Mouse (Mus musculus) left cerebral cortex, adult 18-20 months (tissue): ENCODE results near the gene Pum3. TPM values are rescaled to one million over a fixed set of nuclear protein-coding genes. Genes with fewer than 3 reads are reported as not detected.
A peak's percentile ranks its signal among the peaks of the same experiment; 100 is the strongest.

Experiments
- DNase-seq, 2 experiments: peaks; one replicate each; pipeline ENCODE4 v3.0.0; 2021 to 2022; ENCODE audit warnings: low spot score in 2 of 2, mixed read lengths in 1 of 2
- long read RNA-seq, 2 experiments: library from polyadenylated mRNA; stranded (forward); transcript quantifications; one replicate each; pipeline ENCODE4 v2.0.0; 2021
- total RNA-seq, 2 experiments: library from RNA; stranded (reverse); gene quantifications; 2 replicates each; pipeline ENCODE4 v1.2.3; 2021

Gene Pum3
- 10 to 100 TPM; 41.9 to 42.4 TPM for total RNA-seq
- long read RNA-seq, experiment 1, transcript Pum3-201 (18 exons, 3,471 nt): major isoform, 47 of 65 reads
- long read RNA-seq, experiment 1, partial matches to known transcripts: 10 of 65 reads
- long read RNA-seq, experiment 1, other reads (novel, unspliced or antisense): 8 of 65 reads
- long read RNA-seq, experiment 2, transcript Pum3-201 (18 exons, 3,471 nt): major isoform, 31 of 42 reads
- long read RNA-seq, experiment 2, partial matches to known transcripts: 5 of 42 reads
- long read RNA-seq, experiment 2, other reads (novel, unspliced or antisense): 6 of 42 reads

GRCm38 (mm10) chr19:27429745-27430251 lies at the start of gene Pum3:
Pum3 (minus strand) TSS chr19:27429825.
- DNase-seq: peak; percentile 99

GRCm38 (mm10) chr19:27466691-27467090 lies 37.1 kb upstream of the Pum3 start:
- DNase-seq: no peak

GRCm38 (mm10) chr19:27462656-27463055 lies 33.0 kb upstream of the Pum3 start:
- no peak for DNase-seq

GRCm38 (mm10) chr19:27450458-27450857 lies 20.8 kb upstream of the Pum3 start:
- peak; percentile 77 to 85 for DNase-seq

GRCm38 (mm10) chr19:27447515-27447914 lies 17.9 kb upstream of the Pum3 start:
- DNase-seq: peak in 1 of 2 experiments; percentile 56

GRCm38 (mm10) chr19:27441106-27441505 lies 11.5 kb upstream of the Pum3 start:
- DNase-seq: no peak

- DNase-seq: no peak
These were observed 8.5 kb upstream of the Pum3 start for GRCm38 (mm10) chr19:27437982-27438652.

GRCm38 (mm10) chr19:27430406-27430805 lies 781 bp upstream of the Pum3 start:
- DNase-seq: peak in 1 of 2 experiments; percentile 29

GRCm38 (mm10) chr19:27429281-27429680 lies 344 bp downstream of the Pum3 start:
- DNase-seq: no peak

GRCm38 (mm10) chr19:27427865-27428264 lies 1.8 kb downstream of the Pum3 start:
- no peak for DNase-seq

GRCm38 (mm10) chr19:27426451-27426850 lies 3.2 kb downstream of the Pum3 start:
- DNase-seq: no peak

GRCm38 (mm10) chr19:27425656-27426055 lies 4.0 kb downstream of the Pum3 start:
- peak; percentile 47 to 58 for DNase-seq

- no peak for DNase-seq
These were observed 12.2 kb downstream of the Pum3 start for GRCm38 (mm10) chr19:27417375-27417774.

GRCm38 (mm10) chr19:27416569-27416968 lies 13.1 kb downstream of the Pum3 start:
- DNase-seq: peak; percentile 27 to 39

GRCm38 (mm10) chr19:27411340-27411739 lies 18.3 kb downstream of the Pum3 start:
- DNase-seq: no peak

- no peak for DNase-seq
These were observed 18.9 kb downstream of the Pum3 start for GRCm38 (mm10) chr19:27410751-27411150.

- no peak for DNase-seq
These were observed 19.8 kb downstream of the Pum3 start for GRCm38 (mm10) chr19:27409782-27410181.

- DNase-seq: no peak
These were observed 20.4 kb downstream of the Pum3 start for GRCm38 (mm10) chr19:27409196-27409595.

- no peak for DNase-seq
These were observed 31.8 kb downstream of the Pum3 start for GRCm38 (mm10) chr19:27397797-27398196.

GRCm38 (mm10) chr19:27397223-27397622 lies 32.4 kb downstream of the Pum3 start:
- DNase-seq: no peak

GRCm38 (mm10) chr19:27396719-27397118 lies 32.9 kb downstream of the Pum3 start:
- no peak for DNase-seq

GRCm38 (mm10) chr19:27395936-27396335 lies 33.7 kb downstream of the Pum3 start:
- no peak for DNase-seq
